Mouse (Mus musculus) bone marrow, adult 2 months (tissue): Measurements from ENCODE around the gene Bach1.

Experiments used
- CTCF ChIP-seq: fragments of 200-500 bp; IDR thresholded peaks from 2 replicates; pipeline ENCODE4 v1.5.1; 2011; ENCODE audit warnings: low read length, control low read depth; ENCODE audit not compliant: control insufficient read depth, insufficient read depth
- POLR2A ChIP-seq: fragments of 200-500 bp; IDR thresholded peaks from 2 replicates; pipeline ENCODE4 v1.6.1; 2011; ENCODE audit warnings: low read depth, mild to moderate bottlenecking, control low read depth, low read length, borderline replicate concordance; ENCODE audit not compliant: control insufficient read depth

- TF ChIP-seq CTCF (no peak), POLR2A (no peak)
Observed at GRCm38 (mm10) chr16:87765984-87766383, 67.2 kb downstream of the Bach1 start.
